Mouse (Mus musculus) heart, adult 2 months (tissue): ENCODE results near the gene Mycbpap. TPM values are rescaled to one million over a fixed set of nuclear protein-coding genes. Genes with fewer than 3 reads are reported as not detected.

Source experiments
- DNase-seq, 2 experiments: peaks; one replicate each; pipeline ENCODE4 v3.0.0; 2021
- H3K27ac ChIP-seq: fragments of 200-600 bp; 2 replicates; pipeline ENCODE4 v1.8.1; 2022
- H3K27me3 ChIP-seq: fragments of 200-500 bp; 2 replicates; pipeline ENCODE4 v1.6.1; 2012; ENCODE audit warnings: mild to moderate bottlenecking, low read length, inconsistent platforms, mixed read lengths; ENCODE audit not compliant: control insufficient read depth, insufficient read depth
- H3K36me3 ChIP-seq: fragments of 200-500 bp; 2 replicates; pipeline ENCODE4 v1.6.1; 2012; ENCODE audit warnings: low read length, inconsistent platforms; ENCODE audit not compliant: control insufficient read depth, insufficient read depth
- H3K4me1 ChIP-seq: fragments of 200-500 bp; 2 replicates; pipeline ENCODE4 v1.6.1; 2011; ENCODE audit warnings: low read length; ENCODE audit not compliant: control insufficient read depth, insufficient read depth
- H3K4me3 ChIP-seq: fragments of 200-600 bp; 2 replicates; pipeline ENCODE4 v1.8.1; 2022
- H3K79me2 ChIP-seq: fragments of 200-500 bp; replicated peaks from 2 replicates; pipeline ENCODE4 v1.6.1; 2012; ENCODE audit warnings: mild to moderate bottlenecking, inconsistent platforms, low read length, moderate library complexity, mixed read lengths; ENCODE audit not compliant: control insufficient read depth, insufficient read depth
- H3K9ac ChIP-seq: fragments of 200-500 bp; 2 replicates; pipeline ENCODE4 v1.6.1; 2012; ENCODE audit warnings: low read depth, mild to moderate bottlenecking, control low read depth, inconsistent platforms, low read length, mixed read lengths
- CTCF ChIP-seq: fragments of 200-600 bp; IDR thresholded peaks from 2 replicates; pipeline ENCODE4 v1.8.1; 2022; ENCODE audit warnings: antibody characterized with exemption, mild to moderate bottlenecking, moderate library complexity
- EP300 ChIP-seq: fragments of 200-500 bp; IDR thresholded peaks from 2 replicates; pipeline ENCODE4 v1.6.1; 2011; ENCODE audit warnings: low read depth, low read length, control low read depth; ENCODE audit not compliant: insufficient read depth
- POLR2A ChIP-seq: fragments of 200-500 bp; IDR thresholded peaks from 2 replicates; pipeline ENCODE4 v1.6.1; 2011; ENCODE audit warnings: mild to moderate bottlenecking, low read depth, low read length, control low read depth; ENCODE audit not compliant: insufficient read depth
- WGBS: fragments of 180-500 bp; shearing (Covaris S2); methylation state at CpG from one replicate; pipeline ENCODE4 v1.1.7; 2018; 5-methylcytosine and 5-hydroxymethylcytosine counted together
- intact Hi-C: fragments of 180-260 bp; cut with DNase I; formaldehyde crosslinking; loops from one replicate; pipeline ENCODE4 v1.15.1; 2025
- polyA plus RNA-seq: library from polyadenylated mRNA; depleted of rRNA; stranded (reverse); fragments of >200 nt; gene quantifications from 2 replicates; pipeline ENCODE4 v1.2.3, GENCODE M21; 2012
- total RNA-seq, 2 experiments: library from RNA; stranded (reverse); gene quantifications; 2 replicates each; pipeline ENCODE4 v1.2.3; 2021

The Mycbpap gene
- total and polyA plus RNA-seq, 3 experiments, result 0.72 to 1.1 (median 0.89) TPM

GRCm38 (mm10) chr11:94543932-94544331 lies 22.4 kb upstream of the Mycbpap start:
- peak overlapping the region; percentile 19; the same call in 1 of the 2 replicates for H3K4me3 ChIP-seq
- DNase-seq, result peak; percentile 90 to 92
- WGBS, result 9% methylated on average over 9 of the region's 9 CpGs
- no peaks in the 10 kb centered on the region for H3K79me2 ChIP-seq
- H3K27me3 ChIP-seq, result no peaks in the 10 kb centered on the region
- peak overlapping the region; percentile 42; the same call in 1 of the 2 replicates for H3K27ac ChIP-seq
- intact Hi-C loops, result loop anchor here (5.0 kb wide), 2 partner anchors 57 to 122 kb away; partner anchors contain the start of gene Spata20
- peaks cover 2% of the 10 kb centered on the region; the same call in 1 of the 2 replicates for H3K4me1 ChIP-seq
- no peaks in the 10 kb centered on the region for H3K36me3 ChIP-seq
- TF ChIP-seq CTCF, result peak; percentile 94
- TF ChIP-seq EP300, result peak; percentile 72
- TF ChIP-seq POLR2A, result no peak
- H3K9ac ChIP-seq, result no peak overlapping the region

- no peak for DNase-seq
- 92% methylated on average over 12 of the region's 12 CpGs for WGBS
- Histone ChIP-seq H3K27me3 (no peaks in the 10 kb centered on the region), H3K4me3 (no peak overlapping the region), H3K4me1 (peaks cover 2% of the 10 kb centered on the region; the same call in 1 of the 2 replicates), H3K27ac (no peak overlapping the region), H3K36me3 (no peaks in the 10 kb centered on the region), H3K79me2 (no peaks in the 10 kb centered on the region), H3K9ac (no peak overlapping the region)
- TF ChIP-seq POLR2A (no peak), CTCF (no peak), EP300 (no peak)
- intact Hi-C loops, result loop anchor here (5.0 kb wide), 2 partner anchors 56 to 121 kb away; partner anchors contain the start of gene Spata20
These were observed 21.8 kb upstream of the Mycbpap start for GRCm38 (mm10) chr11:94543344-94543743.

- Histone ChIP-seq H3K4me3 (no peak overlapping the region), H3K9ac (no peak overlapping the region), H3K36me3 (no peaks in the 10 kb centered on the region), H3K27ac (no peak overlapping the region), H3K79me2 (no peaks in the 10 kb centered on the region), H3K4me1 (no peaks in the 10 kb centered on the region), H3K27me3 (no peaks in the 10 kb centered on the region)
- intact Hi-C loops, result loop anchor here (5.0 kb wide), 2 partner anchors 55 to 120 kb away; partner anchors contain the start of gene Spata20
- TF ChIP-seq CTCF (no peak), POLR2A (no peak), EP300 (no peak)
- no peak for DNase-seq
- WGBS, result 88% methylated on average over 4 of the region's 4 CpGs
These were observed 20.9 kb upstream of the Mycbpap start for GRCm38 (mm10) chr11:94542400-94542799.

- Histone ChIP-seq H3K4me3 (no peak overlapping the region), H3K27ac (no peak overlapping the region), H3K9ac (no peak overlapping the region), H3K79me2 (no peaks in the 10 kb centered on the region), H3K27me3 (no peaks in the 10 kb centered on the region), H3K4me1 (no peaks in the 10 kb centered on the region), H3K36me3 (no peaks in the 10 kb centered on the region)
- DNase-seq, result no peak
- WGBS, result 88% methylated on average over 7 of the region's 7 CpGs
- TF ChIP-seq POLR2A (no peak), EP300 (no peak), CTCF (no peak)
- intact Hi-C loops, result loop anchor here (5.0 kb wide), 2 partner anchors 52 to 117 kb away; partner anchors contain the start of gene Spata20
These were observed 18.2 kb upstream of the Mycbpap start for GRCm38 (mm10) chr11:94539761-94540160.

- no peaks in the 10 kb centered on the region for H3K4me1 ChIP-seq
- H3K27me3 ChIP-seq, result no peaks in the 10 kb centered on the region
- no peak for TF ChIP-seq EP300
- no peak for TF ChIP-seq CTCF
- TF ChIP-seq POLR2A, result no peak
- no peaks in the 10 kb centered on the region for H3K36me3 ChIP-seq
- H3K79me2 ChIP-seq, result no peaks in the 10 kb centered on the region
- intact Hi-C loops, result no loop called here
- 70% methylated on average over 8 of the region's 8 CpGs for WGBS
- no peak overlapping the region for H3K27ac ChIP-seq
- no peak overlapping the region for H3K4me3 ChIP-seq
- H3K9ac ChIP-seq, result no peak overlapping the region
- DNase-seq, result no peak
These were observed 17.3 kb upstream of the Mycbpap start for GRCm38 (mm10) chr11:94538733-94539292.

GRCm38 (mm10) chr11:94533171-94533570 lies 11.6 kb upstream of the Mycbpap start:
- H3K9ac ChIP-seq, result no peak overlapping the region
- H3K36me3 ChIP-seq, result no peaks in the 10 kb centered on the region
- H3K79me2 ChIP-seq, result no peaks in the 10 kb centered on the region
- WGBS, result 74% methylated on average over 8 of the region's 8 CpGs
- no peak overlapping the region for H3K4me3 ChIP-seq
- TF ChIP-seq CTCF, result no peak
- no peak for TF ChIP-seq POLR2A
- TF ChIP-seq EP300, result no peak
- no peak overlapping the region for H3K27ac ChIP-seq
- DNase-seq, result no peak
- H3K4me1 ChIP-seq, result no peaks in the 10 kb centered on the region
- intact Hi-C loops, result no loop called here
- H3K27me3 ChIP-seq, result no peaks in the 10 kb centered on the region
